Mouse (Mus musculus) G1E (cell line): Measurements from ENCODE around the gene Tia1.

Source experiments
- CTCF ChIP-seq: IDR thresholded peaks from 2 replicates; pipeline ENCODE4 v1.5.1; 2012; ENCODE audit warnings: low read depth, low read length, inconsistent platforms, mixed read lengths
- GATA1 ChIP-seq: IDR thresholded peaks from 2 replicates; pipeline ENCODE4 v1.6.1; 2012; ENCODE audit warnings: borderline replicate concordance, low read length, inconsistent platforms, mixed read lengths
- TAL1 ChIP-seq: conservative IDR thresholded peaks from 2 replicates; pipeline ENCODE4 v1.6.1; 2012; ENCODE audit warnings: low read depth, low read length, inconsistent platforms, mixed read lengths

GRCm38 (mm10) chr6:86398986-86399385 is 5.0 kb upstream of the Tia1 start:
- no peak for TF ChIP-seq CTCF
- TF ChIP-seq GATA1 = no peak
- no peak for TF ChIP-seq TAL1
